Mouse (Mus musculus): ENCODE data around the gene Gabpa.

GRCm38 (mm10) chr16:84790595-84791165, 44.0 kb upstream of the Gabpa start:
- TF ChIP-seq CTCF (IDR thresholded peaks at IDR 0.05), result no peak
- no peak for TF ChIP-seq EP300 (IDR thresholded peaks at IDR 0.05)
